Mouse (Mus musculus): Measurements from ENCODE around the gene Metrn. TPM values are rescaled to one million over a fixed set of nuclear protein-coding genes. Genes with fewer than 3 reads are reported as not detected.

The Metrn gene
- total RNA-seq, 1 experiment = 46.1 TPM

GRCm38 (mm10) chr17:25781339-25781738 is 15.6 kb downstream of the Metrn start:
- in situ Hi-C loops (cut with MboI; ENCODE audit: low sequenced_read_pairs in 2 of 2, unreplicated experiment in 2 of 2) = no loop called here
- H3K27ac ChIP-seq (ENCODE audit: insufficient read depth, low read depth, low read length, poor library complexity, severe bottlenecking) = no peak overlapping the region
- peaks cover 3 to 5% of the 10 kb centered on the region in 2 experiments; a peak in 1 of 4 replicates for H3K4me1 ChIP-seq (ENCODE audit: control insufficient read depth in 2 of 2, insufficient read depth in 2 of 2, low read length in 2 of 2, poor library complexity in 1 of 2)
- no peak overlapping the region for H3K9ac ChIP-seq (ENCODE audit: insufficient read depth, low read depth, low read length, poor library complexity, severe bottlenecking)
- TF ChIP-seq HCFC1 (IDR thresholded peaks at IDR 0.05; ENCODE audit: borderline replicate concordance, insufficient read depth, low read length) (no peak), CHD2 (IDR thresholded peaks at IDR 0.05; ENCODE audit: low read depth, low read length) (no peak), ZC3H11A (IDR thresholded peaks at IDR 0.05; ENCODE audit: borderline replicate concordance, low read depth, low read length) (no peak), ZNF384 (IDR thresholded peaks at IDR 0.05; ENCODE audit: low read depth, low read length) (no peak), MAFK (IDR thresholded peaks at IDR 0.05; ENCODE audit: insufficient read depth, low read depth, low read length) (no peak)
- no peaks in the 10 kb centered on the region for H3K9me3 ChIP-seq (ENCODE audit: control insufficient read depth, insufficient read depth, low read depth, low read length)
- no peak overlapping the region for H3K4me3 ChIP-seq (ENCODE audit: insufficient read depth in 1 of 2, low read depth in 1 of 2, low read length in 2 of 2, poor library complexity in 1 of 2, severe bottlenecking in 1 of 2)
- no peak for DNase-seq (ENCODE audit: low read depth, low spot score)
- peaks cover 45% of the 10 kb centered on the region for H3K36me3 ChIP-seq (ENCODE audit: control insufficient read depth, insufficient read depth, low read length, poor library complexity, severe bottlenecking)

GRCm38 (mm10) chr17:25777948-25778347 is 19.0 kb downstream of the Metrn start:
- no peak for TF ChIP-seq CHD2 (IDR thresholded peaks at IDR 0.05; ENCODE audit: low read depth, low read length)
- TF ChIP-seq ZNF384 (IDR thresholded peaks at IDR 0.05; ENCODE audit: low read depth, low read length) = no peak
- TF ChIP-seq ZC3H11A (IDR thresholded peaks at IDR 0.05; ENCODE audit: borderline replicate concordance, low read depth, low read length) = no peak
- no peak for TF ChIP-seq HCFC1 (IDR thresholded peaks at IDR 0.05; ENCODE audit: borderline replicate concordance, insufficient read depth, low read length)
- TF ChIP-seq MAFK (IDR thresholded peaks at IDR 0.05; ENCODE audit: insufficient read depth, low read depth, low read length) = no peak
- no peak for DNase-seq (ENCODE audit: low read depth, low spot score)
- Histone ChIP-seq H3K4me1 (ENCODE audit: control insufficient read depth in 2 of 2, insufficient read depth in 2 of 2, low read length in 2 of 2, poor library complexity in 1 of 2) (peaks cover 2 to 3% of the 10 kb centered on the region in 2 experiments; a peak in 1 of 4 replicates), H3K27ac (ENCODE audit: insufficient read depth, low read depth, low read length, poor library complexity, severe bottlenecking) (no peak overlapping the region), H3K36me3 (ENCODE audit: control insufficient read depth, insufficient read depth, low read length, poor library complexity, severe bottlenecking) (peaks cover 35% of the 10 kb centered on the region), H3K9ac (ENCODE audit: insufficient read depth, low read depth, low read length, poor library complexity, severe bottlenecking) (no peak overlapping the region), H3K9me3 (ENCODE audit: control insufficient read depth, insufficient read depth, low read depth, low read length) (no peaks in the 10 kb centered on the region), H3K4me3 (ENCODE audit: insufficient read depth in 1 of 2, low read depth in 1 of 2, low read length in 2 of 2, poor library complexity in 1 of 2, severe bottlenecking in 1 of 2) (no peak overlapping the region)
- in situ Hi-C loops (cut with MboI; ENCODE audit: low sequenced_read_pairs in 2 of 2, unreplicated experiment in 2 of 2) = no loop called here

DNA sequence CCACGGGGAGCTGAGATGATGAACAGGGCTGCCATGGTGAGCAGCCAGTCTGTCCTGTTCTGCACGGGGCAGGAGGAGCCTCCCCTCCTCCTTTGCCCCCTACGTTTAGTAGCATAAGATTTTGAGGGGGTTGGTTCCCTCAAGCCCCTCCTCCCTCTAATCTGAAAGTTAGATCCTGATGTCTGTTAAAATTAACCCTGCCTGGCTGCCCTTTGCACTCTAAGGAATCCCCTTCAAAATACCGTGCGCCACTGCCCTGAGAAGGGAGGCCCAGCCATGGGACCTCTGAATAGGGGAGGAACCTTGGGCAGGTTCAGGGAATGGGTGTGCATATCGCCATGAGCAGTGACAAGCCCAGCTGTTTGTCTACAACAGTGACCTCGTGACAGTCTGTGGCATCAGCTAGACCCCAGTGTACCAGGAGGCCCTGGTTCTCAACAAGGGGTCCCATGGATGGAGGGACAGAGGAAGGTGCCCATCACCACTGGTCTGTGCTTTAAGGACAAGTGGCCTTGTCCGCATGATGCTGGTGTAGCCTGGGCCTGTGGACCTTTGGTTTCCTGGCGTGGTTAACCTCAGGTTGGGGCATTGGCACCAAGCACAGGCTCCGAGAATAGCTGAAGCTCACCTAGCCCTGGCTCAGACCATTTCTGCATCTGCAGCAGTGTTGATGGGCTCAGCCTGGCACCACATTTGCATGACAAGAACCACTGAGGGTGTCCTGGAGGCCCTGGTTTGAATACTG is 21.4 kb downstream of the Metrn start:
- no peak overlapping the region for H3K9ac ChIP-seq (ENCODE audit: insufficient read depth, low read depth, low read length, poor library complexity, severe bottlenecking)
- H3K4me3 ChIP-seq (ENCODE audit: insufficient read depth in 1 of 2, low read depth in 1 of 2, low read length in 2 of 2, poor library complexity in 1 of 2, severe bottlenecking in 1 of 2) = no peak overlapping the region

DNA sequence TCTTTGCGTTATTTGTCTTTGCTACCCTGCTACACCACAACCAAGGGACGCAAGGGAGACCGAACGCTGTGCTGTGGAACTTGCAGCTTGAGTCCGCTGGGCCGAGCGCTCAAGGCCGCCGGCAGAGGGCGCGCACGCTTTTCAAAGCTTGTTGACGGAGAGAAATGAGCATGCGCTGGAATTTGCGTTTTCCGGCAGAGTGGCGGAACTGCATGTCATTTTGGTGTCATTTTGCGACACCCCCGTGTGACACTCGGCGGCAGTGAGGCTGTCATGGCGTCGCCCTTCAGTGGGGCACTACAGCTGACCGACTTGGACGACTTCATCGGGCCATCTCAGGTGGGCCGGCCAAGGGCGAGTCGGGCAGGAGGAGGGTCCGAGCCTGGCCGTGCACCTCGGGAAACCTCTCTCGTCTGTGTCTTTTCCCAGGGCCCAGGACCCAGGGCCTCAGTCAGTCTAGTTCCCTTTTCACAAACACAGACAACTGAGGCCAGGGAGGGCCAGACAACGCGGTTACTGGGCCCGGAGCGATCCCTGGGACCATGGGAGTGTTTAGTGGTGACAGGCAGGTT is 23.3 kb downstream of the Metrn start, which contains the start of gene Narfl:
Gene Narfl (plus strand): TSS at position 228 of the 572 bp plus-strand sequence.
- H3K9me3 ChIP-seq (ENCODE audit: control insufficient read depth, insufficient read depth, low read depth, low read length) = no peaks in the 10 kb centered on the region
- peaks cover 2 to 3% of the 10 kb centered on the region in 2 experiments; a peak in 1 of 4 replicates for H3K4me1 ChIP-seq (ENCODE audit: control insufficient read depth in 2 of 2, insufficient read depth in 2 of 2, low read length in 2 of 2, poor library complexity in 1 of 2)
- in situ Hi-C loops (cut with MboI; ENCODE audit: low sequenced_read_pairs in 2 of 2, unreplicated experiment in 2 of 2) = no loop called here
- H3K9ac ChIP-seq (ENCODE audit: insufficient read depth, low read depth, low read length, poor library complexity, severe bottlenecking) = peak within 1 kb of the TSS; percentile 93
- no peak within 1 kb of the TSS for H3K27ac ChIP-seq (ENCODE audit: insufficient read depth, low read depth, low read length, poor library complexity, severe bottlenecking)
- peaks cover 8% of the 10 kb centered on the region for H3K36me3 ChIP-seq (ENCODE audit: control insufficient read depth, insufficient read depth, low read length, poor library complexity, severe bottlenecking)
- peak within 1 kb of the TSS; percentile 86 to 93 for H3K4me3 ChIP-seq (ENCODE audit: insufficient read depth in 1 of 2, low read depth in 1 of 2, low read length in 2 of 2, poor library complexity in 1 of 2, severe bottlenecking in 1 of 2)
- TF ChIP-seq ZC3H11A (IDR thresholded peaks at IDR 0.05; ENCODE audit: borderline replicate concordance, low read depth, low read length) = no peak
- TF ChIP-seq HCFC1 (IDR thresholded peaks at IDR 0.05; ENCODE audit: borderline replicate concordance, insufficient read depth, low read length) = peak; percentile 98
- TF ChIP-seq CHD2 (IDR thresholded peaks at IDR 0.05; ENCODE audit: low read depth, low read length) = no peak
- TF ChIP-seq MAFK (IDR thresholded peaks at IDR 0.05; ENCODE audit: insufficient read depth, low read depth, low read length) = no peak
- TF ChIP-seq ZNF384 (IDR thresholded peaks at IDR 0.05; ENCODE audit: low read depth, low read length) = no peak
- peak; percentile 99 for DNase-seq (ENCODE audit: low read depth, low spot score)

More for the DNA sequence above, 21.4 kb downstream of the Metrn start:
- H3K4me1 ChIP-seq (ENCODE audit: control insufficient read depth in 2 of 2, insufficient read depth in 2 of 2, low read length in 2 of 2, poor library complexity in 1 of 2) = peaks cover 2 to 3% of the 10 kb centered on the region in 2 experiments; a peak in 1 of 4 replicates
- TF ChIP-seq MAFK (IDR thresholded peaks at IDR 0.05; ENCODE audit: insufficient read depth, low read depth, low read length) (no peak), CHD2 (IDR thresholded peaks at IDR 0.05; ENCODE audit: low read depth, low read length) (no peak), ZC3H11A (IDR thresholded peaks at IDR 0.05; ENCODE audit: borderline replicate concordance, low read depth, low read length) (no peak), ZNF384 (IDR thresholded peaks at IDR 0.05; ENCODE audit: low read depth, low read length) (no peak), HCFC1 (IDR thresholded peaks at IDR 0.05; ENCODE audit: borderline replicate concordance, insufficient read depth, low read length) (no peak)
- no peaks in the 10 kb centered on the region for H3K9me3 ChIP-seq (ENCODE audit: control insufficient read depth, insufficient read depth, low read depth, low read length)
- DNase-seq (ENCODE audit: low read depth, low spot score) = no peak
- H3K27ac ChIP-seq (ENCODE audit: insufficient read depth, low read depth, low read length, poor library complexity, severe bottlenecking) = no peak overlapping the region
- peaks cover 20% of the 10 kb centered on the region for H3K36me3 ChIP-seq (ENCODE audit: control insufficient read depth, insufficient read depth, low read length, poor library complexity, severe bottlenecking)
- in situ Hi-C loops (cut with MboI; ENCODE audit: low sequenced_read_pairs in 2 of 2, unreplicated experiment in 2 of 2) = no loop called here

All from ES-E14 (cell line).